Comparison of ENCODE assay signal across 18 mouse cellular contexts in genomic region chr10:3662156-3662555, GRCm38 (mm10).
"Had no signal": no experiment of that assay in that cellular context is flagged by ENCODE, and none has a peak within 500 bp of the region (broad histone marks: within the 10 kb centered on the region; RNA-seq: fewer than 3 reads in every experiment).

No protein-coding gene starts in this region.

- H3K27ac ChIP-seq: kidney, postnatal 0 days; left cerebral cortex, adult 2 months; liver, embryonic 13.5 days; midbrain, embryonic 15.5 days; neural tube, embryonic 12.5 days; neural tube, embryonic 15.5 days; stomach, postnatal 0 days had no signal

- H3K4me1 ChIP-seq: liver, embryonic 13.5 days; midbrain, embryonic 15.5 days; neural tube, embryonic 12.5 days; neural tube, embryonic 15.5 days had no signal

- H3K9ac ChIP-seq: liver, embryonic 13.5 days; midbrain, embryonic 15.5 days; neural tube, embryonic 12.5 days; neural tube, embryonic 15.5 days had no signal

- DNase-seq: layer of hippocampus, postnatal 36 days; liver, embryonic 13.5 days; lung, adult 2 months; lung, postnatal 14 days; lung, postnatal 4 days; right cerebral cortex, adult 18-20 months; right cerebral cortex, postnatal 14 days; right cerebral cortex, postnatal 4 days; thymus, adult 2 months; thymus, postnatal 14 days; thymus, postnatal 4 days had no signal

- H3K9me3 ChIP-seq: liver, embryonic 13.5 days; midbrain, embryonic 15.5 days; neural tube, embryonic 12.5 days; neural tube, embryonic 15.5 days had no signal

- H3K27me3 ChIP-seq: liver, embryonic 13.5 days; midbrain, embryonic 15.5 days; neural tube, embryonic 12.5 days; neural tube, embryonic 15.5 days had no signal

- H3K4me2 ChIP-seq: liver, embryonic 13.5 days; midbrain, embryonic 11.5 days; midbrain, embryonic 15.5 days; neural tube, embryonic 12.5 days; neural tube, embryonic 15.5 days had no signal

- H3K36me3 ChIP-seq: liver, embryonic 13.5 days; midbrain, embryonic 15.5 days; neural tube, embryonic 12.5 days; neural tube, embryonic 15.5 days had no signal

- H3K4me3 ChIP-seq: left cerebral cortex, adult 2 months; liver, embryonic 13.5 days; midbrain, embryonic 15.5 days; neural tube, embryonic 12.5 days; neural tube, embryonic 15.5 days had no signal

- ATAC-seq: midbrain, embryonic 15.5 days had no signal
